Mouse (Mus musculus) liver, embryonic 14.5 days (tissue): ENCODE measurements at regions not wholly inside any gene's neighbourhood (a gene's known extent, or its start where the extent isn't known, plus 50 kb on each side); places are given as distances from the start of the nearest gene placed in this dataset.

Experiments used
- CTCF ChIP-seq: IDR thresholded peaks from 2 replicates; pipeline ENCODE4 v1.5.1; 2016; ENCODE audit warnings: antibody characterized with exemption, low read depth, control low read depth
- EP300 ChIP-seq: IDR thresholded peaks from 2 replicates; pipeline ENCODE4 v1.6.1; 2016; ENCODE audit warnings: antibody characterized with exemption, low read depth

GRCm38 (mm10) chr8:86322494-86322893 lies 258.0 kb downstream of the Abcc12 start:
- no peak for TF ChIP-seq CTCF
- no peak for TF ChIP-seq EP300
